Mouse (Mus musculus): ENCODE measurements around the gene Eln.

Eln gene

GRCm38 (mm10) chr5:134743991-134744390 lies 3.1 kb downstream of the Eln start:
- no peak for DNase-seq (ENCODE audit: low spot score)

GRCm38 (mm10) chr5:134742221-134742795 lies 4.8 kb downstream of the Eln start:
- no peak for DNase-seq (ENCODE audit: low spot score)

- no peak for DNase-seq (ENCODE audit: low spot score)
Measured at GRCm38 (mm10) chr5:134740501-134741341, 6.4 kb downstream of the Eln start.

GRCm38 (mm10) chr5:134739951-134740350 lies 7.2 kb downstream of the Eln start:
- no peak for DNase-seq (ENCODE audit: low spot score)

- no peak for DNase-seq (ENCODE audit: low spot score)
Measured at GRCm38 (mm10) chr5:134734920-134735319, 12.2 kb downstream of the Eln start.

- no peak for DNase-seq (ENCODE audit: low spot score)
Measured at GRCm38 (mm10) chr5:134734072-134734471, 13.1 kb downstream of the Eln start.

GRCm38 (mm10) chr5:134733241-134733640 lies 13.9 kb downstream of the Eln start:
- no peak for DNase-seq (ENCODE audit: low spot score)

- no peak for DNase-seq (ENCODE audit: low spot score)
Measured at GRCm38 (mm10) chr5:134729124-134729523, 18.0 kb downstream of the Eln start.

GRCm38 (mm10) chr5:134728535-134728934 lies 18.6 kb downstream of the Eln start:
- no peak for DNase-seq (ENCODE audit: low spot score)

- DNase-seq (ENCODE audit: low spot score) = no peak
Measured at GRCm38 (mm10) chr5:134727001-134727639, 20.0 kb downstream of the Eln start.

- no peak for DNase-seq (ENCODE audit: low spot score)
Measured at GRCm38 (mm10) chr5:134725299-134725698, 21.8 kb downstream of the Eln start.

GRCm38 (mm10) chr5:134720058-134720457 lies 27.1 kb downstream of the Eln start:
- no peak for DNase-seq (ENCODE audit: low spot score)

- no peak for DNase-seq (ENCODE audit: low spot score)
Measured at GRCm38 (mm10) chr5:134711076-134711475, 36.0 kb downstream of the Eln start.

GRCm38 (mm10) chr5:134709275-134709674 lies 37.8 kb downstream of the Eln start:
- DNase-seq (ENCODE audit: low spot score) = no peak

- DNase-seq (ENCODE audit: low spot score) = peak; percentile 67
Measured at GRCm38 (mm10) chr5:134704157-134704556, 43.0 kb downstream of the Eln start.

GRCm38 (mm10) chr5:134695539-134695938 lies 51.6 kb downstream of the Eln start:
- no peak for DNase-seq (ENCODE audit: low spot score)

GRCm38 (mm10) chr5:134695082-134695481 lies 52.0 kb downstream of the Eln start:
- DNase-seq (ENCODE audit: low spot score) = no peak

GRCm38 (mm10) chr5:134692704-134693103 lies 54.4 kb downstream of the Eln start:
- DNase-seq (ENCODE audit: low spot score) = no peak

GRCm38 (mm10) chr5:134688718-134689284 lies 58.3 kb downstream of the Eln start:
- peak; percentile 99 for DNase-seq (ENCODE audit: low spot score)

- DNase-seq (ENCODE audit: low spot score) = no peak
Measured at GRCm38 (mm10) chr5:134688086-134688717, 58.9 kb downstream of the Eln start, which contains the start of gene Limk1. TSS of gene Limk1 (minus strand) at chr5:134688598.

GRCm38 (mm10) chr5:134687187-134687586 lies 59.9 kb downstream of the Eln start:
- DNase-seq (ENCODE audit: low spot score) = no peak

GRCm38 (mm10) chr5:134686541-134686940 lies 60.6 kb downstream of the Eln start:
- DNase-seq (ENCODE audit: low spot score) = no peak
